Mouse (Mus musculus) midbrain, postnatal 0 days (tissue): ENCODE results near the gene Mtg1. TPM values are rescaled to one million over a fixed set of nuclear protein-coding genes. Genes with fewer than 3 reads are reported as not detected.

Source experiments
- ATAC-seq: fragments of 200-750 bp; cut with Nextera tagmentation; 2 replicates; pipeline ENCODE4 v1.8.0; 2017; ENCODE audit warnings: moderate number of reproducible peaks, mild to moderate bottlenecking, moderate TSS enrichment, moderate library complexity; ENCODE audit not compliant: low FRiP score
- DNase-seq: peaks from one replicate; pipeline ENCODE4 v3.0.0-alpha.2; 2015; ENCODE audit warnings: low spot score
- H3K27ac ChIP-seq: fragments of 300-500 bp; sonication (generic); 2 replicates; pipeline ENCODE4 v1.5.1; 2014; ENCODE audit warnings: low read depth, mild to moderate bottlenecking, low read length, mixed read lengths
- H3K27me3 ChIP-seq: fragments of 300-500 bp; sonication (generic); 2 replicates; pipeline ENCODE4 v1.6.1; 2014; ENCODE audit warnings: low read length, control low read depth, mixed read lengths; ENCODE audit not compliant: insufficient read depth
- H3K36me3 ChIP-seq: fragments of 300-500 bp; sonication (generic); 2 replicates; pipeline ENCODE4 v1.6.1; 2014; ENCODE audit warnings: low read length, control low read depth, mixed read lengths; ENCODE audit not compliant: insufficient read depth
- H3K4me1 ChIP-seq: fragments of 300-500 bp; sonication (generic); 2 replicates; pipeline ENCODE4 v1.6.1; 2014; ENCODE audit warnings: mild to moderate bottlenecking, control low read depth, antibody characterized with exemption, low read length, mixed read lengths; ENCODE audit not compliant: insufficient read depth
- H3K4me2 ChIP-seq: fragments of 300-500 bp; sonication (generic); 2 replicates; pipeline ENCODE4 v1.6.1; 2014; ENCODE audit warnings: low read depth, mild to moderate bottlenecking, low read length, mixed read lengths; ENCODE audit not compliant: poor library complexity, severe bottlenecking
- H3K4me3 ChIP-seq: fragments of 300-500 bp; sonication (generic); 2 replicates; pipeline ENCODE4 v1.5.1; 2014; ENCODE audit warnings: low read depth, mild to moderate bottlenecking, low read length, moderate library complexity
- H3K9ac ChIP-seq: fragments of 300-500 bp; sonication (generic); replicated peaks from 2 replicates; pipeline ENCODE4 v1.6.1; 2014; ENCODE audit warnings: mild to moderate bottlenecking, low read length, moderate library complexity, mixed read lengths; ENCODE audit not compliant: poor library complexity, severe bottlenecking
- H3K9me3 ChIP-seq: fragments of 300-500 bp; sonication (generic); 2 replicates; pipeline ENCODE4 v1.6.1; 2016; ENCODE audit warnings: low read length, control low read depth
- CTCF ChIP-seq: IDR thresholded peaks from 2 replicates; pipeline ENCODE4 v1.5.1; 2016; ENCODE audit warnings: antibody characterized with exemption, mild to moderate bottlenecking
- WGBS: fragments of 180-500 bp; shearing (Covaris S2); extraction: QIAGEN DNeasy Blood & Tissue Kit; methylation state at CpG from one replicate; pipeline ENCODE4 v1.1.7; 2014; 5-methylcytosine and 5-hydroxymethylcytosine counted together
- polyA plus RNA-seq: library from polyadenylated mRNA; unstranded; fragments of >200 nt; fragmentation: Nextera tagmentation; extraction: Ambion mirVana; gene quantifications from 2 replicates; pipeline ENCODE4 v1.2.1, GENCODE M21; 2015
- total RNA-seq: library from RNA; depleted of rRNA; stranded (reverse); fragments of >200 nt; gene quantifications from 2 replicates; pipeline ENCODE4 v1.2.3, GENCODE M21; 2014; rRNA removed

Gene Mtg1
- total and polyA plus RNA-seq, 2 experiments from 2014 or later = 9.9 to 31.3 TPM

DNA sequence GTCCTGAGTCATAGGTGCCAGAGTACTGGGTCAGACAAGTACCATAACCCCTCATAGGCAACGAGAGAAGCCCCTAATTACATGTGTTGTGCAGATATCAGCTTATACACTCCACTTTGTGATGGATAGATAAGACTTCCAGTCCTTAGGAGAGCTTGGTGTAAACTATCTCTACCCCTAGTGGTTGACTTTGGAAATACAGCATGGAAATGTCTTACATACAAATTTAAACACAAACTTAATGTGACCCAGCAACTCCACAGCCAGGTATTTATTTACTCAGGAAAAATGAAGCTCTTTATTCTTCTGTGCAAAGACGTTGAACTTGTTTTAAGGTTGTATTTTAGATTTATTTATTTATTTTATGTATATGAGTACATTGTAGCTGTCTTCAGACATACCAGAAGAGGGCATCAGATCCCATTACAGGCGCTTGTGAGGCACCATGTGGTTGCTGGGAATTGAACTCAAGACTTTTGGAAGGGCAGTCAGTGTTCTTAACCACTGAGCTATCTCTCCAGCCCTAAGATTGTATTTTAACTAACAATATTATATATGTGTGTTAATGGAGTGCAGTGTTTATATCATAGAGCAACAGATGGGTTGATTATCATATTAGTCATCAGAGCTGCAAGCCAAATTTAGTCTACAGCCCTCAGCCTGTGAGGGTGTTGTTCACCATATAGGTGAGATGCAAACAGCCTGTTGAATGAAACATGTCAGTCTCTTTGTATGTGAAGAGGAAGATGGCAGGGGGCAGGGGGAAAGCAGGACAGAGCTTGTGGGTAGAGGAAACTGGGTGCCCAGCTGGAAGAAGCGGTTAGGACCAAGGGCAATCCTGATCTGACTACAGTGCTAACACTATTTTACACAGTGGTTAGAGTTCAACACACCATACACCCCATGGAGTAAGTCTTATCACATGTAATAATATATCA is 51.3 kb downstream of the Mtg1 start:
- ATAC-seq (no peak), DNase-seq (peak; percentile 49)
- Histone ChIP-seq H3K9ac (no peak overlapping the region), H3K36me3 (no peaks in the 10 kb centered on the region), H3K9me3 (no peaks in the 10 kb centered on the region), H3K27ac (no peak overlapping the region), H3K4me2 (no peak overlapping the region), H3K4me3 (no peak overlapping the region), H3K27me3 (no peaks in the 10 kb centered on the region), H3K4me1 (no peaks in the 10 kb centered on the region)
- peak; percentile 62 for TF ChIP-seq CTCF
- 64% methylated on average over 4 of the region's 4 CpGs for WGBS

DNA sequence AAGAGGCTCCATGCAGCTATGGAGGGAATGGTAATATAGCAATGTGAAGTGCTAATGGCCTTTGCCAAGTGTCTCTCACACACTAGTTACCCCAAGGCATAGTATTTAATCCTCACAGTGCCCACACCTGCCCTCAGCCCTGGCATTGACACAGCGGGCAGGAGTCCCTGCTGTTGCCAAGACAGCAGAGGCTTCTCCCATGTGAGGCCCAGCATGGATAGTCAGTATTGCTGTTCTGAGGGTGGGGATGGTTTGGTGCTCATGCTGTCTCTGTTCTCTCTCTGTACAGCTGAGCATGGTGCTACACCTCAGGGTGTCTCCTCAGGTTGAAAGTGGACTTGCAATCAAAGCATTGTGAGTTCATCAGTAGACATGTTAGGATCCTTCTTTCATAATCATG is 53.1 kb downstream of the Mtg1 start:
- Histone ChIP-seq H3K36me3 (no peaks in the 10 kb centered on the region), H3K4me2 (no peak overlapping the region), H3K9ac (no peak overlapping the region), H3K9me3 (no peaks in the 10 kb centered on the region), H3K4me1 (no peaks in the 10 kb centered on the region), H3K27me3 (no peaks in the 10 kb centered on the region), H3K27ac (no peak overlapping the region), H3K4me3 (no peak overlapping the region)
- TF ChIP-seq CTCF = no peak
- DNase-seq = no peak
- 81% methylated on average over 1 of the region's 1 CpGs for WGBS
- ATAC-seq = no peak

DNA sequence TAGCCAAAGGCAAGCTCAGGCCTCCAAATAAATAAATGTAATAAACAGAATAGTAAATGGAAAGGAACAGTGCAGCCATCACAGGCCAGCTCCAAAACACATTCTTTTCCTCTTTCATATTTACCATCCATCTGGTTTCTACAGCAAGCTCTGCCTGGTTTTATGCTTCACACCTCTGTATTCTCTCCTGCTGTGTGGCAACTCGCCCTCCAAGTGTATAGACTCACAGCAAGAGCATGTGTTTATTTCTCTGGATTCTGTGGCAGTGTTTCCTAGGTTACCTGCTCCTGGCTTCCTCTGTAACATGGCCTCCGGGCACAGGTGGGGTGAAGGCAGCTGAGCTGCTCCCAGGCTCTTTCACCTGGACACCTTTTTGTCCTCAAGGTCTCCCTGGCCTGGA is 55.1 kb downstream of the Mtg1 start:
- Histone ChIP-seq H3K9me3 (no peaks in the 10 kb centered on the region), H3K9ac (no peak overlapping the region), H3K4me3 (no peak overlapping the region), H3K36me3 (no peaks in the 10 kb centered on the region), H3K27ac (no peak overlapping the region), H3K4me1 (no peaks in the 10 kb centered on the region), H3K4me2 (no peak overlapping the region), H3K27me3 (no peaks in the 10 kb centered on the region)
- 60% methylated on average over 2 of the region's 2 CpGs for WGBS
- DNase-seq (no peak), ATAC-seq (no peak)
- TF ChIP-seq CTCF = no peak

DNA sequence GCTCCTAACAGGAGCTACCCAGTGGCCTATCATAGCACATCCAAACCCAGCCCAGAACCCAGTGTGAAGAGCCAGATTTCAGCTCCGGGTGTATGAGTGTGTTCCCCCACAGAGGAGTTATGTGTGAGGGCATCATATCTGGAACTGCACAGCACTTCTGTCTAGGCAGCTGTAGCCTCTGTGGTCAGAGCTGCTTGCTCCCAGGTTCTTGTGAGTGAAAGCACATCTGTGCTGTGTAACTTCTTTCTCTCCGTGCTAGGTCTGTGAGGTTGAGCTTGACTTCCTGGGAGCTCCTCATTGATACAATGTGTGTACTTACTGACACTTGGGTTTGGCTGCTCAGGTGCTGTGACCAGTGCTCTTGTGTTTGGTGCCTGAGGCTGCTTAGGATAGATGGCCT is 55.5 kb downstream of the Mtg1 start:
- DNase-seq (no peak), ATAC-seq (no peak)
- no peaks in the 10 kb centered on the region for H3K36me3 ChIP-seq

DNA sequence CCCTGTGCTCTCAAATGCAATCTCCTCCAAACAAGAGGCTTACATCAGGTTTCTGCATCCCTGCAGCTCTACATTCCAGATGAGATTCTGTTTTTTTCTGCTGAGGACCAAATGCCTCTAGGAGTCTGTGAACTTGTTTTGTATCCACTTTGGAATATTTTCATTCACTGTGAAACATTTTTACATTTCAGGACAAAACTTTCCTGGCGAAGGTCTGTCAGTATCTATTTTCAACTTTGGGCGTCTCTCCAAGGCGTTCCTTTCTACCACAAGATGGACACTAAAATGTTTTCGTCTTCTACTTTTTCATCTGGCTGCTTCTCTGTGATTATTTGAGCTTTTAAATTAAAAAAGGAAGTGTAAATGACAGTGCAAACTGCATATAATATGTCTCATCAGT is 56.7 kb downstream of the Mtg1 start:
- H3K9me3 ChIP-seq = no peaks in the 10 kb centered on the region
- ATAC-seq = no peak
- H3K4me3 ChIP-seq = no peak overlapping the region
- TF ChIP-seq CTCF = no peak
- H3K36me3 ChIP-seq = no peaks in the 10 kb centered on the region
- H3K27ac ChIP-seq = no peak overlapping the region
- no peaks in the 10 kb centered on the region for H3K27me3 ChIP-seq
- H3K9ac ChIP-seq = no peak overlapping the region
- H3K4me1 ChIP-seq = no peaks in the 10 kb centered on the region
- WGBS = 90% methylated on average over 4 of the region's 4 CpGs
- H3K4me2 ChIP-seq = no peak overlapping the region
- no peak for DNase-seq

More for the DNA sequence above, 55.5 kb downstream of the Mtg1 start:
- no peak for TF ChIP-seq CTCF
- no peaks in the 10 kb centered on the region for H3K9me3 ChIP-seq
- no peak overlapping the region for H3K27ac ChIP-seq
- no peak overlapping the region for H3K9ac ChIP-seq
- no peak overlapping the region for H3K4me2 ChIP-seq
- no peak overlapping the region for H3K4me3 ChIP-seq
- 85% methylated on average over 2 of the region's 2 CpGs for WGBS
- H3K4me1 ChIP-seq = no peaks in the 10 kb centered on the region
- H3K27me3 ChIP-seq = no peaks in the 10 kb centered on the region

DNA sequence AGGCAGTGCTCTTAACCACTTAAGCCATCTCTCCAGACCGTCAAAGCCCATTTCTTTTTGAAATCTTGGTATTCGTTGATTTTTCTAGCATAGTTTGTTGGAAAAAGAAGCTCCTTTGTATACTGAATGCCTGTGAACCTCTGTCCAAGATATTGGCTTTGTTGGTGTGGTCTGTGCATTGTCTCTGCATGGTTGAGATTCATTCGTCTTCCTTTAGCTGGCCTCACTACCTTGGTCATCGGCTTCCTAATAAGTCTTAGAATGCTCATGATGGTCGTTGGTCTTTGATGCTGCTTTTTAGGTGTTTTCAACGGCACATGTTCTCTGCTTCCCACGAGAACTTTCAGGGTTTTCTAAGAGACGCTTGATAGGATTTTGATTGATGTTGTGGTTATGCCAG is 58.6 kb downstream of the Mtg1 start:
- 82% methylated on average over 8 of the region's 8 CpGs for WGBS
- H3K27me3 ChIP-seq = no peaks in the 10 kb centered on the region
- TF ChIP-seq CTCF = no peak

More for the DNA sequence above, 58.6 kb downstream of the Mtg1 start:
- Histone ChIP-seq H3K4me3 (no peak overlapping the region), H3K9me3 (no peaks in the 10 kb centered on the region), H3K9ac (no peak overlapping the region), H3K36me3 (no peaks in the 10 kb centered on the region), H3K4me2 (no peak overlapping the region), H3K27ac (no peak overlapping the region), H3K4me1 (no peaks in the 10 kb centered on the region)
- ATAC-seq (no peak), DNase-seq (no peak)

Other genes with a start within 250 kb of the Mtg1 start
- gene Kndc1, start 242.9 kb upstream of the Mtg1 start, total RNA-seq = 71.5 and 80.6 TPM in 2 replicates
- 20.2 and 22.4 TPM in 2 replicates for gene Kndc1, start 242.9 kb upstream of the Mtg1 start, polyA plus RNA-seq
- gene Utf1, start 193.8 kb upstream of the Mtg1 start, total RNA-seq = not detected in 2 replicates
- not detected in 2 replicates for gene Utf1, start 193.8 kb upstream of the Mtg1 start, polyA plus RNA-seq
- gene 6430531B16Rik, start 158.8 kb upstream of the Mtg1 start, total RNA-seq = 1.0 and 1.6 TPM in 2 replicates
- 1.5 and 1.6 TPM in 2 replicates for gene 6430531B16Rik, start 158.8 kb upstream of the Mtg1 start, polyA plus RNA-seq
- 1.2 and 2.7 TPM in 2 replicates for gene Adam8, start 145.0 kb upstream of the Mtg1 start, total RNA-seq
- 0.42 and 0.53 TPM in 2 replicates for gene Adam8, start 145.0 kb upstream of the Mtg1 start, polyA plus RNA-seq
- 33.6 and 42.5 TPM in 2 replicates for gene Zfp511, start 101.2 kb upstream of the Mtg1 start, total RNA-seq
- gene Zfp511, start 101.2 kb upstream of the Mtg1 start, polyA plus RNA-seq = 63.5 and 68.5 TPM in 2 replicates
- gene Tubgcp2, start 100.9 kb upstream of the Mtg1 start, total RNA-seq = 66.9 and 70.1 TPM in 2 replicates
- 61.6 and 65.2 TPM in 2 replicates for gene Tubgcp2, start 100.9 kb upstream of the Mtg1 start, polyA plus RNA-seq
- 0.16 and 0.47 TPM in 2 replicates for gene Msx3, start 88.5 kb upstream of the Mtg1 start, total RNA-seq
- gene Msx3, start 88.5 kb upstream of the Mtg1 start, polyA plus RNA-seq = 0.10 TPM in 1 of 2 replicates, not detected in the other
- 404 and 435 TPM in 2 replicates for gene Caly, start 55.0 kb upstream of the Mtg1 start, total RNA-seq
- gene Caly, start 55.0 kb upstream of the Mtg1 start, polyA plus RNA-seq = 595 and 645 TPM in 2 replicates
- not detected in 2 replicates for gene Prap1, start 44.2 kb upstream of the Mtg1 start, total RNA-seq
- not detected in 2 replicates for gene Prap1, start 44.2 kb upstream of the Mtg1 start, polyA plus RNA-seq
- 26.0 and 47.0 TPM in 2 replicates for gene Fuom, start 35.1 kb upstream of the Mtg1 start, total RNA-seq
- gene Fuom, start 35.1 kb upstream of the Mtg1 start, polyA plus RNA-seq = 46.1 and 47.6 TPM in 2 replicates
- 8.7 and 12.5 TPM in 2 replicates for gene Paox, start 21.8 kb upstream of the Mtg1 start, total RNA-seq
- gene Paox, start 21.8 kb upstream of the Mtg1 start, polyA plus RNA-seq = 6.9 and 8.6 TPM in 2 replicates
- gene Echs1, start 21.1 kb upstream of the Mtg1 start, total RNA-seq = 75.5 and 78.1 TPM in 2 replicates
- 108 and 119 TPM in 2 replicates for gene Echs1, start 21.1 kb upstream of the Mtg1 start, polyA plus RNA-seq
- gene Sprn, start 17.3 kb downstream of the Mtg1 start, total RNA-seq = 63.9 and 70.5 TPM in 2 replicates
- gene Sprn, start 17.3 kb downstream of the Mtg1 start, polyA plus RNA-seq = 34.9 and 38.3 TPM in 2 replicates
- not detected in 2 replicates for gene Olfr522, start 27.2 kb downstream of the Mtg1 start, total RNA-seq
- gene Olfr522, start 27.2 kb downstream of the Mtg1 start, polyA plus RNA-seq = not detected in 2 replicates
- gene Olfr523, start 35.7 kb downstream of the Mtg1 start, total RNA-seq = not detected in 2 replicates
- 0.05 TPM in 1 of 2 replicates, not detected in the other for gene Olfr523, start 35.7 kb downstream of the Mtg1 start, polyA plus RNA-seq
- not detected in 2 replicates for gene Olfr524, start 68.4 kb downstream of the Mtg1 start, total RNA-seq
- not detected in 2 replicates for gene Olfr524, start 68.4 kb downstream of the Mtg1 start, polyA plus RNA-seq
- gene Cd163l1, start 80.7 kb downstream of the Mtg1 start, total RNA-seq = not detected in 2 replicates
- gene Cd163l1, start 80.7 kb downstream of the Mtg1 start, polyA plus RNA-seq = not detected in 2 replicates
- gene 5830411N06Rik, start 109.7 kb downstream of the Mtg1 start, total RNA-seq = not detected in 2 replicates
- 0.04 TPM in 1 of 2 replicates, not detected in the other for gene 5830411N06Rik, start 109.7 kb downstream of the Mtg1 start, polyA plus RNA-seq
- not detected in 2 replicates for gene Olfr525, start 183.3 kb downstream of the Mtg1 start, total RNA-seq
- not detected in 2 replicates for gene Olfr525, start 183.3 kb downstream of the Mtg1 start, polyA plus RNA-seq
- not detected in 2 replicates for gene Olfr527, start 196.5 kb downstream of the Mtg1 start, total RNA-seq
- gene Olfr527, start 196.5 kb downstream of the Mtg1 start, polyA plus RNA-seq = not detected in 2 replicates
- gene Olfr60, start 224.1 kb downstream of the Mtg1 start, total RNA-seq = not detected in 2 replicates
- not detected in 2 replicates for gene Olfr60, start 224.1 kb downstream of the Mtg1 start, polyA plus RNA-seq
- not detected in 2 replicates for gene Olfr530, start 238.8 kb downstream of the Mtg1 start, total RNA-seq
- gene Olfr530, start 238.8 kb downstream of the Mtg1 start, polyA plus RNA-seq = not detected in 2 replicates